Mouse (Mus musculus) retina, embryonic 14.5 days (tissue): ENCODE results near the gene Spib.

Source experiments
- DNase-seq: peaks from one replicate; pipeline ENCODE4 v3.0.0-alpha.2; 2015; ENCODE audit warnings: low spot score

The Spib gene

DNA sequence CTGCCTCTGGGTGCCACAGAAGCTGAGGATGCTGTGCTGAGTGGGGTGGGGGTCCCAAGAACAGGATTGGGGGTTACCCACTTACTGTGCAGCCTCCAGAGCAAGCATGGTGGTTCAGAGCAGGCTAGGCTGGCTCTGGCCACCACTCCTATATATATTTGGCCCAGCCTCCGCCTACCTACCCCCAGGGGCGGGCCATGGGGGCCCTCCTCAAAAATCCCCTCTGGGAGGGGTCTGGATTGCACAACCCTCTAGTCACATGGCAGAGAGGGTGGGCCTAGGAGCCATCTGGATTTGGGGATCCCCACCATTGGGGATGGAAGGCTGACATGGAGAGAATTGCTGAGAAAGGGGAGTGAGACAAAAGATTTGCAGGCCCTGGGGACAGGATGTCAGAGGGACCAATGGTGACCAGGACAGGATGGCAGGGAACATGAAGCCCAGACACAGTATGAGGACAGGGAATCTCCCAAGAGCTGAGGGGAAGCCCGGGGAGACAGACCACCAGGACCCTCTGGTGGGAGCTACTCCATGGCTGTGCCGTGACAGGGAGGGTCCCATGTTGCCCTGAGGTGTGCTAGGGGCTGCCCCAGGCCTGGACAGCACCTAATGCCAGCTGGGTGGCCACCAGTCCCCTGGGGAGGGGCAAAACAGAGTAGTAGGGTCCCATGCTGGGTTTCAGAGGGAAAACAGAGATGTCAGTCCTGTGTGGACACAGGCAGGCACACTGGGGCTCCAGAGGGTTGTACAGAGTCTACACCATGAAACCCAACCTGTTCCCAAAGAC lies at the start of gene Spib:
Spib (minus strand) TSS at position 126 of the 787 bp plus-strand sequence.
- DNase-seq = no peak

DNA sequence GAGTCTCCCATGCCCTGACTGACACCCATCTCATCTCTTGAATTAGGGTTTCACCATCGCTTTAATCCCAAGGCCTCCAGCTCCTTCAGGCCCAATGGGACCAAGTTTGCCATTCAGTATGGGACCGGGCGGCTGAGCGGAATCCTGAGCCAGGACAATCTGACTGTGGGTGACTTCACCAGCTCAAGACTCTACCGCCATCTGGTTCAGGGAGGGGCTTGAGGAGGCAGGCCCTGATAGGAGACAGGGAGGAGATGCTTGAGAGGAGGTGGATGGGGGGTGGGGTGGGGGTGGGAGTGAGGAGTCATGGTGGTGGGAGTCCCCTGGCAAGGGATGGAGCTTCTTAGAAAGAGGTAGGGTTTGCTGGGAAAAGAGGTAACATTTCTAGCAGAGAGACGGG lies 49.8 kb upstream of the Spib start:
- no peak for DNase-seq

DNA sequence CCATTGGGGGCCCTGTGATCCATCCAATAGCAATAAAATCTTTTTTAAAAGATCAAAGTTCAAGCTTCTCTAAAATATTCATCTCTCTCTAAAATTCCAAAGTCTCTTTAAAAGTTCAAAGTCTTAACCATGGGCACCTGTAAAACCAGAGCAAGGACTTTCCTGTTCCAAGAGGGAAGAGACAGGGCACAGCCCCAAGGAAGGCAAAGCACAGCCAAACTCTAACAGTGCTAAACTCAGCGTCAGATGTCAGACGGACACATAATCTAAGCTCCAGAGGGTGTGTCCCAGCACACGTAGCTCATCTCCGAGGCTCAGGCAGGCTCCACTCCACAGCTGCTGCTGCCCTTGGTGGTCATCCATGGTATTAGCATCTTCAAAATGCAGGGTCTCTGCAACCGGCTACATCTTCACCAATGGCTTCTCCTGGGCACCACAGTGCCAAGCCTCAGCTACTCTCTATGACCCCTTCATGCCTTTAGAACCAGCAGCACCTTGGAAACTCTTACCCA lies 44.5 kb upstream of the Spib start:
- DNase-seq = no peak

DNA sequence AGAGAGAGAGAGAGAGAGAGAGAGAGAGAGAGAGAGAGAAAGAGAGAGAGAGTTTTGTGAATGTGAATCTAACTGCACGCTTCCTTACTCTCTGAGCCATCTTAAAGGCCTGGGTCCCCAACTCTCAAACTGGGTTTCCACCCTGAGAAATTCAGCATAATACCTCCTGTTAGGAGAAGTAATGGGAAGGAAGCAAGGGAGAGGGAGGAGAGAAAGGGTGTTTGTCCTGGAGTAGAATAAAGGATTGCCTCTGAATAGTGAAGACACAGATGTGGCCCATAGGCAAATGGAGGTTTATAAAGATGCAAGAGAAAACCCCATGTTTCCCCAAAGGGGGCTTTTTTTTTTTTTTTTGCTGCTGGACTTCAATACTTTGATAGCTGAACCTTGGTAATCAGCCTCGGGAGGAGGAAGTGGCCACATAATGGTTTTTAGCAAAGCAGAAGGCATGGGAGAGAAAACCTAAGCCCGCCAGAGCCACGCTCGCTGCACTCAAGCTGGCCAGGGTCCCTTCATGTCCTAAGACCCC lies 41.1 kb upstream of the Spib start:
- no peak for DNase-seq

DNA sequence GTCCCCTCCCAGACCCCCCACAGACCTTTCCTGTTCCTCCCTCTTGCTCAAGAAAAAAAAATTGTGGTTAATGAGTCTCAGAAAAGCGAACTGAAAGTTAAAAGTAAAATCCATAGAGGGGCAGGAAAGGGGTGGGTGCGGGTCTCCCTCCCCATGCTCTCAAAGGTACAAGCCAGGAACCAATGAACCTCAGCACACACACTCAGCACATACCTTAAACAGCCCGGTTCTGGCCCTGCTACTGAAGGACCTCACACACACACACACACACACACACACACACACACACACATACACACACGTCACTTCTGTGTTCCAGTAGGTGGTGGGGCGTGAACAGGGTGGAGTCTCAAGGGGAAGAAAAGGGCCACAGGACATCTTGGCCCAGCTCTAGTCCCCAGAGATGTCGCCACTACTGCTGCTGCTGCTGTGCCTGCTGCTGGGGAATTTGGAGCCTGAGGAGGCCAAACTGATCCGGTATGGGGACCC lies 40.4 kb upstream of the Spib start, which contains the start of gene Napsa:
Napsa (plus strand) TSS at position 168 of the 489 bp plus-strand sequence.
- no peak for DNase-seq

DNA sequence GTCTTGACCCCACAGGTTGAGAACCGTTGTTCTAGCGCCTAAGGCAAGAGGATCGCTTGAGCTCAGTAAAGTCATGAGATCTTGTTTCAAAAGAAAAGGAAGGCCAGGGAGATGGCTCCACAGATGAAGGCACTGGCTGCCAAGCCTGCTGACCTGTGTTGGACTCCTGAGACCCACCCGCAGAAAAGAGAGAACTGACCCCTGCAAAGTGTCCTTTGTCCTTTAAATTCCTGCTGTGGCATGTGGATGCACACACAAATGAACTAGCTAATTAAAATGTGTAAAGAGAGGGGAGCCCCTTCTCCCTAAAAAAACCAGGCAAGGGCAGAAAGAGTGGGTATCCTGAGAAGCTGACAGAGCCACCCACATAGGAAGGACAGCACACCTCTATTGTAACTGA lies 39.9 kb upstream of the Spib start:
- no peak for DNase-seq

DNA sequence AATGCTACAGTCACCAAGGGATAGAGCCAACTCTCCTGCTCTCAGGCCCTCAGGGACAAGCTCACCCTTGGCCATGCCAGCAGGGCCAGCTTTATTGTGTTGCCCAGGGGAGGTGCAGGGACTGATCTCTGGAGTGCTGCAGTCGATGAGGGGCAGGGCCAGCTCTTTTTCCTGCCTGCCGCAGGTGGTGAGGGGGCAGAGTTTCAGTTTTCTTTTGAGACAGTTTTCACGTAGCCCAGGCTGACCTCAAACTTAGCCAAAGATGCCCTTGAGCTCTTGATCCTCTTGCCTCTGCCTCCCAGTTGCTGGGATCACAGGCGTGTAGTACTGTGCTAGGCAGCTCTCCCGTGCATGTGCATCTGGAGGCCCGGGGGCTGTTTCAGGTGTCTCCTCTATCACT lies 39.1 kb upstream of the Spib start:
- DNase-seq = no peak

DNA sequence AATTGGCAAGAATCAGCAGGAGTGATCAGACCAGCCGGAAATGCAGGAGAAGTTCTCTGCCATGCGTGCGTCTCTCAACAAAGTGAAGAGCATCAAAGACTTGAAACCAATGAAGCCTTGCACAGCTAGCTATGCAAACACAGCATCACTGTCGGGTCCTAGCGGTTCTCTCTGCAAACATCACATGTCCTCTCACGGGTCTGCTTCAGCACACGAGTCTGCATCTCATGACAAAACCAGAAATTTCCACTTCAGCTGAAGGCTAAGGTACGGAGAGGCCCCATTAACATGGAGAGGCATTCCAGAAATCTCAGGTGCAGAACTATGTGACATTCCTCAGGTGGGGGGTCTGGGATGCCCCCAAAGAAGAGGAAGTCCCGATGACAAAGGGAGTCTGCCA lies 36.9 kb upstream of the Spib start:
- DNase-seq = no peak

DNA sequence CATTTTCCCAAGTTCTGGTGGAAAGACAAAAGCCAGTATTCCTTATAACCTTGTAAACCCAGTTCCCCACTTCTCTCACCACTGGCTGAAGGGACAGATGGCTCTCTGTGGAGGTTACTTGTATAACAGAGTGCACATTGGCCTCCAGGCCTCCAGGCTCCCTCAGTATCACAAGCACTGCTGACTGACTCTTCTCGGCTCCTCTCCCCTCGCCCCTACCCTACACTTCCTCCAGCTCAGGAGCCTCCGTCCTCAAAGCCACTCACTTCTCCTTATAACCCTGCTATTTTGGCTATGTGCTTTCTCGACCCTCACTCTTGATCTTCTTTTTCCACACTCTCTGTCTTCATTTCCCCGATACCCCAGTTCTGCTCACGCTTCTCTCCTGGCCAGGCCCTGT lies 33.5 kb upstream of the Spib start:
- no peak for DNase-seq

DNA sequence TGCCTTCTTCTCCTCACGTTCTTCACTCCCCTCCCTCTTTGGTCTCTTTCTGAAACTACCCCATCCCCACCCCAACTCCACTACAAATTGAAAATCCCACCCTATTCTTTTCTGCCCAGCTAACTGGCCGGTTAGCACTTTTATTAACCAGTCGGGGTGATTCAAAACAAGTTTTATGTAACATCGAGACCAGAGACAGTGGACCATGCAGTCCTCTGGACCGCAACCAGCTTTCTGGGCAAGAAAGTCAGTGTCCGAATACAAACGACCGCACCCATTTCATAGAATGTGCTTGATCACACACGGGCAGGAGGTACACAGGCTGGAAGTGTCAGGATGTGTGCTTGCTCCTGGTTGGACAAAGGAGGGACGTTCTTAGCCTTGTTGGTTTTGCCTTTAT lies 32.6 kb upstream of the Spib start:
- no peak for DNase-seq

DNA sequence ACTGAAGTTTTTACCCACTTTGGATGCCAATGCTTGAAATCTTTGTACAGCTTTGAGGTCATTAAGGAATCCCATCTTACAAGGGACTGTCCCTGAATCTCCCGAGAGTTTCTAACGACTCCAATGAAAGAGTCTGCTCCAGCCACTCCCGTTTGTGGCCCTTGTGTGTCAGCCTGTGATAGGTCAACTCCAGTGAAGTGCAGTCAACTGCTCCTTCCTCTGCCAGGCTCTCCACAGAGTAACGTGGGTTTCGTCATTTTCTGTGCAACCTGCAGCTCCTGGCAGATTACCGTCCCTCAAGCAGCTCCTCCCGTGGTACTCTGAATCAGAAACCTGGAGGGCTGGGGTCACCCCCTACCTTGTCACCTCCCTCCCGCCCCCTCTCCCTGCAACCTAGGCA lies 31.4 kb upstream of the Spib start:
- no peak for DNase-seq

DNA sequence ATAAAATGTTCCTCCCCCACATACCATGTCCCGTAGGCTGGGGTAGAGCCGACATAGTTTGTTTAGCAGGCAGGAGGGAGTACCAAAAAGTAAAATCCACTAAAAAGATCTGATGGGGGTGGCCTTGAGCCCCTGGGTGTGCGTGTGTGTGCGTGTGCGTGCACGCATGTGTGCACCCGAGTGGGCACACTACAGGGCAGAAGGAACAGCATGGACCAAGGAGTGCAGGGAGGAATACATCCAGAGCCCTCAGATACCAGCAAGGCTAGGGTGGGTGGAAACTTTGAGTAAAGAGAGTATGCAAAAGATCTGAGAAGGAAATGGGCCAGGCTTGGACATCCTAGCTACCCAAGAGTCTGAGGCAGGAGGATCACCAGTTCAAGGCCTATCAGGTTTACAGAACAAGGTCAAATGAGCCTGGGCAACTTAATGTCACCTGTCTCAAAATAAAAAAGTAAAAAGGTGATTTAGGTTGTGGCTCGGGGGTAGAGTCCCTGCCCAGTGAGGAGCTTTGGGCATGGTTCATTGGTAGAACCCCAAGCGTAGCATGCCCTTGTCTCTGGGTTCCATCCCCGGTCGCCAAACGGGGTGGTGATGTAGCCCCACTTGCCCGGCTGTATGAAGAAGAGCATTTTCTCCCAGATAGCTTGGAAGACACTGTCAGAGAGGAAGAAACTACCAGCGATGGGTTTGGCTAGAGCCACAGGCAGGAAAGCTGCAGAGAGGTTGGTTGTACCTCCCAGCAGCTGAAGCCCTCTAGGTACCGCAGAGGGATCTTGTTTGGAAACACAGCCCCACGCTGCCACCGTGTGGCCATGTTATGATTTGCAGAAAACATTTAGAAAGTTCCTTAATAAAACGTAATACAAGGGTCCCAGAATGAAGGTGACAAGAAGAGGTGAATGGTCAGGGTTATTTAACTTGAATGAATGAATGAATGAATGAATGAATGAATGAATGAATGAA lies 28.8 kb upstream of the Spib start:
- peak; percentile 89 for DNase-seq

DNA sequence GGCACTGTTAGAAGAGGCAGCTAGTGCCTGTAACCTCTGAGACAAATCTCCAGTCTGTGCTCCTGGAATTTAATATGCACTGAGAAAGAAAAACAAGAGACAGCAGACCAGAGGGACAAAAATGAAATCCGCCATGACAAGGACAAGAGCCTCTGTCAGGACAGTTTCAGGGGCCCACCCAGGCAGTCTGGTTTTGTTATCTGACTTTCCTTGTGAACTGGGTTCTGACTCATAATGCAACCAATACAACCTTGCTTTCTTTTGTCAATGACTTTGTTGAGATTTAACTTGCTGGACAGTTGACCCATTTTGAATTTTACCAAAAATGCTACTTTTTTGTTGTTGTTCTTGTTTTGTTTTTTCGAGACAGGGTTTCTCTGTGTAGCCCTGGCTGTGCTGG lies 25.8 kb upstream of the Spib start:
- DNase-seq = no peak

DNA sequence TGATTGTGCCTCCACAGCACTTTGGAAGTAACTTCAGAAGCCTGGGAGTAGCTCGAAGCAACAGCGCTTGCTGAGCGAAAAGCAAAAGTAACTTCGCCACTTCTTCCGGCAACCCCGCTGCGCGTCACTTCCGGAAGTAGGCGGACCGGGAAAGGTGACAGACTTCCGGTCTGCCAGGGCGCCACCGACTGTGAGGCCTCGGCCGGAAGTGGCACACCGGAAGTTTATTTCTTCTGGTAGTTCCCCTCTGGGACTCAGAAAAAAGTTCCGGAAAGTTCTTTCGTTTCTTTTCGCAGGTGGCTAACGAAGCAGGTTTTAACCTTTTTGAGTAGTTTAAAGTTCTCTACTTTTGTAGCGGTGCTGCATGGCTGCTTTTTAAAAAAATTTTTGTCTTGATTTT lies 22.0 kb upstream of the Spib start, which contains the start of gene Nr1h2:
Nr1h2 (minus strand) TSS at position 126 of the 400 bp plus-strand sequence.
- peak; percentile 97 for DNase-seq

DNA sequence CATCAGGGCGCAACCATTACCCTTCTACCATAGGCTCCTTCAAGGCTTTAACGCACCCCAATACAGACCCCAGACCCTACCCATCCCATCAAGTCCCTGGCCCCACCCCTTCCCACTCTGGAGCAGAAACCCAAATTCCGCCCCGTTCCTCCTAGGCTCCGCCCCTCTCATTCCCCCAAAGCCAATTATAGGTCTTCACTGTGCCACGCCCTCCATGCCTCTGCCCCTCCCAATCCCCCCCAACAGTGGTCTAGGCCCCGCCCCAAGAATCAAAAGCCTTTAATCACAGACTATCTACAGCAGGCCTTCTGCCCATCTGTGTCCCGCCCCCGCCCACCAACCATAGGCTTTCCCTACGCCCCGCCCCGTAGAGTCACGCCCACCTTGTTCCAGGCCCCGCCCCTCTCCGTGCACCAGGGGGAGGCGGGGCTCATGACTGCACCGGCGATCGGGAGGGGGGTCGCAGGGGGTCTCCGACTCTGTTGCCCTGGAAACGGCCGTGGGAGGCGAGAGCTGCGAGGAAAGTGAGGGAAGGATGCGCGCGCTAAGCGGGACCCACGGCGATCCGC lies 21.4 kb upstream of the Spib start:
- peak; percentile 93 for DNase-seq

DNA sequence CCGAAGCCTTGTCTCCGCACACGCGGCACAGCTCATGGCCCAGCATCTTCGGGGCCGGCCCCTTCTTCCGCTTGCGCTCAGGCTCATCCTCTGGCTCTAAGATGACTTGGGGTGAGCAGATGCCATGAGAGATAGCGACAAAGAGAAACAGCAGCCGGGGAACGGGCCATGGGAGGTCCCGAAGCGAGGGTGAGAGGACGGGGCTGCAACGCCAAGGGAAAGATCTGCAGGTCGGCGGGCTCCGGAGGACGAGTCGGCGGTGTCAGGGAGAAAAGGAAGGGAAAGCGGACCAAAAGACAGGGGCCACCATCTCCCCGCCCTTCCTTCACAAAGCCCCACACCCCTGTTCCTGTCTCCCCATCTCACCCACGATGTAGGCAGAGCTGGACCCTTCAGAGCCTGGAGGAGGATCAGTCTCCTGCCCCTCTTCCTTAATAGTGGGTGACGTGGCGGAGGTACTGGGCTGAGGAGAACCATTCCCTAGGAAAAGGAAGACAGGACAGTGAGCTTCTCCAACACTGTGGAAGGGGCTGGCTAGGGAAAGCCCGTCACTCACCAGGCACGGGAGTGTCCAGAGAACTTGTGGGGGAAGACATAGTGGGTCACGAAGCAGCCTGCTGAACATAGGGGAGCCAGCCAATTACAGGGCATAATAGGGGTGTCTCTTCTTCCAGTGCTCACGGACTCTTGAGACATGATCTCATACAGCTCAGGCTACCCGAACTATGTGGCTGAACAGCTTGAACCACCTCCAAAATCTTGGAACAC lies 20.5 kb upstream of the Spib start:
- no peak for DNase-seq

DNA sequence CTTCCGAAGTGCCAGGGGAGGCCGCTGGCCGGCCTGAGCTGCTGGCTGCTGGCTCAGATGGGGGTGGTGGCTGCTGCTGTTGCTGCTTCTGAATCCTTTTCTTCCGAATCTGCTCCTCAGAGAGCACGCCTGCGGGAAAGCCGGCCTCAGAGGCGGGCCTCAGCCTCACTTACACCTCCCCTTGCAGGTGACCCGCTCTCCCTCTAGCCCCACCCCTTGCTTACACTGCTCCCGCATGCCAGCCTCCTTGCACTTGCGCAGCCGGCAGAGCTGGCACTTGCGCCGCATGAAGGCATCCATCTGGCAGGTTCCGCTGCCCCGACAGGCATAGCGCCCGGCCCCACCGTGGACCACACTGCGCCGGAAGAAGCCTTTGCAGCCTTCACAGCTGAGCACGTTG lies 19.9 kb upstream of the Spib start:
- DNase-seq = no peak

DNA sequence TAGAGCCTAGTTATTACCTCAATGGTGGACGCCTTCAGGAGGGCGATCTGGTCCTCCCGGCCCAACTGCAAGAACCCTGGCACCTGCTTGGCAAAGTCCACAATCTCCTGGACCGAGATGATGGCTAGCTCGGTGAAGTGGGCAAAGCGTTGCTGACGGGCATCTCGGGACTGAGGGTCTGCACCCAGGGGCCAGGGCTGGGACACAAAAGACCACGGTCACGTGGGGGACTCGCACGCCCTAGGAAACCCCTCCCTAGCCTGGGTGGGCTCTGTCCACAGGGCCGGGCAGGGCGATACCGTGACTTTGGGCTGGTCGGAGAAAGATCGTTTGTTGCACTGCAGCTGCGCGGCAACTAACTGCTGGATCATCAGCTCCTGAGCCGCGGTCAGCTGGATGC lies 19.4 kb upstream of the Spib start:
- DNase-seq = no peak

DNA sequence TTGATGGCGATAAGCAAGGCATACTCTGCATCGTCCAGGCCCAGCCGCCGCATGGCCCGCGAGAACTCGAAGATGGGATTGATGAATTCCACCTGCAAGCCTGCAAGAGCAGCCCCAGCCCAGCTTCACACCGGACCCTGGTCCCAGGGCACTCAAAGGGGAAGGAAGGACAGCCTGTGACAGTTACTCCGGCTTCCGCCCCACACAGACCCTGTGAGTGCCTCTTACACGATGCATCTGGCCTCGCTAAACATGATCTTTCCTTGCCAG lies 18.5 kb upstream of the Spib start:
- no peak for DNase-seq

DNA sequence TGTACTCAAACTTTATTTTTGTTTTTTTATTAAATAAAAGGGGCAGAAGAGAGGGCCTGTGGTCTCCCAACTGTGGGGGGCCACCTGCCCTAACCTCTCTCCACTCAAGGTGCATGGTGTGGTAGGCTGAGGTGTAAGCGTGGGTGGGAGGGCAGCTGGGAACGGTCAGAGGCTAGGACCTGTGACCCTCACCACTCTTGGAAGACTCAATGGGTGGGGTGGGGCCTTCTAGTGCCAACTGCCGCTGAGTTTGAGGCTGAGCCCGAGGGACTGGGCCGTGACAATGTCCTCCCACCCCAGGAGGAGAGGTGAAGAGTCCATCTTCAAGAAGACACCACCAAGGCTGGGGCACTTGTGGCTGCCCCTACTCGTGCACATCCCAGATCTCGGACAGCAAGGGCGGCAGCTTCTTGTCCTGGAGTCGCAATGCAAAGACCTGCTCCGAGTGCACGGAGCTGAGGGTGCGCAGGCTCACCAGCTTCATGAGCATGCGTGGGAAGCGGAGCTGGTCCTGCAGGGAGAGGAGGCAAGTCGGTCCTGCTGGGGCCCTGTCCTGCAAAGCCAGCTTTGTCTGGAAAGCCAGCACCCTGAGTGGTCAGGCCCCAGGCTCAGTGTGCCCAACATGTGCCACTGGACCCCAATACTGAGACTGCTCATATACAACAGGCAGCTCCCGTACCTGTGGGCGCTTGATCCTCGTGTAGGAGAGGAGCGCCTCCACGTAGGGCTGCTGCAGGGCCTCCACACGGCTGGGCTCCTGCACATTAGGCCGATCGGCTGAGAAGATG lies 17.9 kb upstream of the Spib start:
- DNase-seq = no peak
